Mouse (Mus musculus): ENCODE results near the gene Exo5. TPM values are rescaled to one million over a fixed set of nuclear protein-coding genes. Genes with fewer than 3 reads are reported as not detected.
A peak's percentile ranks its signal among the peaks of the same experiment; 100 is the strongest.

The Exo5 gene
- polyA plus RNA-seq, 3 experiments from 2014 or later, result 28.4 to 30.8 (median 30.0) TPM

DNA sequence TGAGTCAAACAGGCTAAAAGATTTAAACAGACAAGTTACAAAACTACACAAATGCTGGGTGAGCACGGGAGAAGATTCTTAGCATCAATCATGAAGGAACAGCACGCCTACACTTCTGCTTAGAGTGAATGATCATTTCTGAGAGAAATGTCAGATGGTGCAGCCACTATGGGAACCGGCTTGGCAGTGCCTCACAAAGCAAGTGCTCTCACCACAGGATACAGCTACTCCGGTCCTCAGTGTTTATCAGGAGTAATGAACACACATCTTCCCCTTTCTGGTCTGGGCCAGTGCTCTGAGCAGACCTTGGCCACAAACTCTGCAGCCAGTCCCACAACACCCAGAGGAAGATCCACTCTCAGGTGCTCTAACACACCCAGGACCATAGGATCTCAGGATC is 20.3 kb downstream of the Exo5 start:
- ATAC-seq, result no peak

DNA sequence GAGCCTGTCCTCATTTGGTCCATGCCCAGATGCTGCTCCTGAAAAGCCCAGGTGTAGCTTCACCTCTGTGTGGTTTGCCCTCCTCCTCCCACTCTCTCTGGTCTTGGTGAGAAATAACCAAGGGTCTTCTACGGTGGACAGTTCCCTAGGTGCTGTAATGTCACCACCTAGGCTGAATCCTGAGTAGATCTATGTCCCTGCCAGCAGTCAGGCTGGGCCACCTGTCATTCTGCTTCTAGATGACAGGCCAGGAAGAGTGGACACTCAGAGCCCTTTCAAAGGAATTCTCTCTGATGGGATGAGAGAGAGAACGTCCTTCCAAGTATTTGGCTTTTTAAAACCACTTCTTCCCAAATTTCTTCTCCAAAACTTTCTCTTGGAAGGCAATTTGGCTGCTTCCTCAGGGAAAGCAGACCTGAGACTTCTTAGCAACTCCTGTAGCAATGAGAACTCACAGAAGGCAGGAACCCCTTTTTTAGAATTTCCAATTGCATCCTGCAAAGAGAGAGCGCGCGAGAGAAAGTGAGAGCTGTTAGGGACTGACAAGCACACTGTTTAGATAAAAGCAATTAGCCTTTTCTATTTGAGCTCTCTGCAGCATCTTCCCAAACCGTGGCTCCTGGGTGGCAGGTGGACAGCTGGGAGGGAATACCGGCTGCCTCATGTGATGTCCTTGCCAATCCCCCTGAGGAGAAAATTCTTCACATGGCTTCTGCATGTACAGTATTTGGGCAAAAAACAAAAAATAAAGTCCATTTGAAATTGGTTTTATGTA is 28.8 kb downstream of the Exo5 start:
- no peak for ATAC-seq

DNA sequence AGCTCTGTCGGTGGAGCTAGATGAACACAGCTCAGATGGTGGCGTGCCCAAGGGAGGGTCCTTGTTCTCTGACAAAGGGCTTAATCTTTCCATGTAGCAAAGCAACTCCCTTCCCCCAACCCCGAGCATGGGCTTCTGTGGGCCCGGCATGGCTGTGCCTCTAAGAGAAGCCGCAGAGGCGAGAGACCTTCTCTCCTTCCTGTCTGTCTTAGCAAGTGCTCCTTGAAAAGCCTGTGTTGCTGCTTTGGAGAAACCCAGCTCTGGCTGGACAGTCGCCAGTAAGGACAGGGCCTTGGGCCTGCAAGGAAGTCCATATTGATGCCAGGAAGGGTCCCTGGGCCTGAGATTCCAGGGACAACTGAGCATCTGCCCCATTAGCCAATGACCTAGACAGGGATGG is 29.6 kb downstream of the Exo5 start:
- no peak for ATAC-seq

DNA sequence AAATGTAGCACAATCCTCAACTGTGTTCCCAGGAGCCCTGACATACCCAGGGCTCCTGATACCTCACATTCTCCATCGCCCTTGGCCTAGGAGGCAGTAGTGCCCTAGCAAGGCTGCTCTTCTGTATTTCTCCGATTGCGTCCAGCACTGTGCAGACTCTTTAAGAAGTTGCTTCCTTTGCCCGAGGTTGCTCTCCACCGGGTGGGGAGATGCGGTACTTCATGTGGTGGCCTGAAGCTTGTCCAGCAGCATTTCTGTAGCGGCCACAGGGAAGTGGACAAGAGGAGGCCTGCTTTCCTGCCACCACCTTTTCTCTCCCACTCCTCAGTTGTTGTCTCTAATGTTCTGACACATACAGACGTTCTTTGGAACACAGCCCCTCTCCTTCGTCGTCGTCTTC is 30.2 kb downstream of the Exo5 start:
- ATAC-seq, result no peak

DNA sequence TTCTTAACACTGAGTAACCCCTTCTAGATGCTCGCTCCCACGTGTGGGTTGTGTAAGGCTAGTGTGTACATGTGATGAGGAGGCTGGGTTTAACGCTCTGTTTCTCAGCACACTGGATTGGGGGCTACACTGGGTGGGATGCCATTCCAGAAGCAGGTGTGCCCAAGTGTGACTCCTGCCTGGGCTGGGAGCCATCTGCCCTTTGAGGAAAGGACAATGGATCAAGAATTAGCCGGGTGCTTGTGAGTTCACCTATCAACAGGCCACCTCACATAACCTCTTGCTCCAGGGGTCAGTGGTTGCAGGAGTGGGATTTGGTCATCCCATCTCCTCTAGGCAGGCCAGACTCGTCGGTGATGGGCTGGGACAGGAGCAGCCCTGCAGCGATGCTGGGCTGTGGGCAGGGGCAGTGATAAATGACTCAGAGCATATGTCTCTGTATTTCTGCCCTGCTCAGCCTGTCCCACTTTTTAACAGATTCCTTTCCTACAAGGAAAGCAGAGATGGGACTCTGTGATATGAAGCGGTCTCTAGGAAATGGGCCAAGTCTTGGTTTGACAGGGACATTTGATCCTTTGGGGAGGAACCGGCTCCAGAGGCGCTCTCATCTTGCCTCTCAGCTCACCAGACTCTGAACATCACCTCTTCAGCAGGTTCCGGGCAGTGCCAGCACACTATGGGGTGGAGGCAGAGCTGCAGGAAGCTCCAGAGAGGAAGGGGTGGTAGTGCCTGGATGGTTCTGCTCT is 31.0 kb downstream of the Exo5 start:
- ATAC-seq, result no peak

DNA sequence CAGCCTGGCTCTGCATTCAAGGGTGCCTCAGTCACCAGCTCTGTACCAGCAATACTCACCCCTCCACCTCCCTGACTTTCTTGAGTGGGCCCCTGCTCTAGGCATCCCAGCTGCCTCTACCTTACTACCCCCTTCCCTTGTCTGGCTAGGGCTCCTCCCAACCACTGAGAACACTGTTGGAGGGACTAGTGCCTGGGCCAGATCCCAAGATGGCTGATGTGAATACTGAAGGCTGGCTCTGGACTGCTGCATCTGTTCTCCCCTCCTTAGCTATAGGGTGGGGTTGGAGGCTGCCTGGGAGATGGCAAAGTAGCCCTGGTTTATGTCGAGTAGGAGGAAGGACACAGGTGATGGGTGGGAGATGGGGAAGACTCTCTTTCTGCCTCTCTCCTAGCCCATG is 32.3 kb downstream of the Exo5 start:
- no peak for ATAC-seq

DNA sequence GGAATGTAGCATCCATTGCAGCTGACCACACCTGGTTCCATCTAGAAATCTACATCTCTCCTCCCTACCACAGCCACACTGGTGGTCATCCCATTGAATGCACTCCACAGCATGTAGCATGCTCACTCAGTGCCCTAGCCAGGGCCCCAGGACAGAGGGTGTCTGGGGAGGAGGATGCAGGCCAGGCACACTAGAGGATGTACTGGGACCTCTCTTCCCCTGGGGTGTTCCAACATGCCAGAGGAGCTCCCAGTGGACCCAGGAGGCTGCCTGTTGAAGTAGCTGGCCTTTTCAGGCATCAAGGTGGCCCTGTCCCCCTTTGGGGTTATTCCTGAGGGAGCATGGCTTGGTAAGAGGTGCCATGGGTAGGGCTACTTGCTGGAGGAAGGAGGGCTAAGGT is 32.9 kb downstream of the Exo5 start:
- no peak for ATAC-seq

DNA sequence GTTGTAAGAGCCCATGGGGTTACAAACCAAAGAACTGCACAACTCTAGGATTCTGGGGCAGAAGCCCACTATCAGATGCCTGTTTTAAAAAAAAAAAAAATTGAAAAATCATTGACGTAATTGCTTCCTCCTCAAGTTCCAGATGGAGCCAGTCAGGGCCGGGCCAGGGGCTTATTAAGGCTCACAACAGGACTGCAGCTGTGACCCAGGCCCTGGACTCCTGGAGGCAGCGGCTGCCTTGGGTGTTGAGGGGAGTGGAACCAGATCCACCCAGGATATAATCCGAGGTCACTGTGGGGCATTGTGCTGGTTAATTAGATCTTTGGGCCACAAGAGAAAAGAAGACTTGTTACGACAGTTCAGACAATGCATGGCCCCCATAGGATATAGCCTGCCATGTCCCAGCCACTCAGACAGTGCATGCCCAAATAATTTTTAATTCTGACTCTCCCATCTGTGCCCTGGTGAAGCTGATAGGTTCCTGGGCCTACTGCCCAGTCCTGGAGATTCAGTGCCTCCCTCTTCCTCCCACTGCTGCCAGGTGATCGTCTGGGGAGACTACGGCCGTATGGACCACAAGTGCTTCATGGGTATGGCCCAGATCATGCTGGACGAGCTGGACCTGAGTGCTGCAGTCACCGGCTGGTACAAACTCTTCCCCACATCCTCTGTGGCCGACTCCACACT is 33.9 kb downstream of the Exo5 start:
- ATAC-seq, result no peak

DNA sequence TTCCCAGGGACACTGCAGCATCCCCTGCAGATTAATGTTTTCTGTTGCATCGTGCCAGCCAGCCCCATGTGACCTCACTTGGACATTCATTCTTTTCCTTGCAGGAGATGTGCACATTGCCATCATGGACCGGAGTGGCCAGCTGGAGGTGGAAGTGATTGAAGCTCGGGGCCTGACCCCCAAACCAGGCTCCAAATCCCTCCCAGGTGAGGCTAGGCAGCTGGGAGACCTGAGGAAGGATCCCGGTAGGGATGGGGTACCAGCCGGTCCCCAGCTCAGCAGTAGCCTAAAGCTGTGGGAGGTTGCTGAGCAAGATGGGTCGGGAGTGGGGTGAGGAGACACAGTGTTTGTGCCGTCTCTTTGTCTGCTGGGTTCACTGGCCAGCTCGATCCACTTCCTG is 35.9 kb downstream of the Exo5 start:
- no peak for ATAC-seq

DNA sequence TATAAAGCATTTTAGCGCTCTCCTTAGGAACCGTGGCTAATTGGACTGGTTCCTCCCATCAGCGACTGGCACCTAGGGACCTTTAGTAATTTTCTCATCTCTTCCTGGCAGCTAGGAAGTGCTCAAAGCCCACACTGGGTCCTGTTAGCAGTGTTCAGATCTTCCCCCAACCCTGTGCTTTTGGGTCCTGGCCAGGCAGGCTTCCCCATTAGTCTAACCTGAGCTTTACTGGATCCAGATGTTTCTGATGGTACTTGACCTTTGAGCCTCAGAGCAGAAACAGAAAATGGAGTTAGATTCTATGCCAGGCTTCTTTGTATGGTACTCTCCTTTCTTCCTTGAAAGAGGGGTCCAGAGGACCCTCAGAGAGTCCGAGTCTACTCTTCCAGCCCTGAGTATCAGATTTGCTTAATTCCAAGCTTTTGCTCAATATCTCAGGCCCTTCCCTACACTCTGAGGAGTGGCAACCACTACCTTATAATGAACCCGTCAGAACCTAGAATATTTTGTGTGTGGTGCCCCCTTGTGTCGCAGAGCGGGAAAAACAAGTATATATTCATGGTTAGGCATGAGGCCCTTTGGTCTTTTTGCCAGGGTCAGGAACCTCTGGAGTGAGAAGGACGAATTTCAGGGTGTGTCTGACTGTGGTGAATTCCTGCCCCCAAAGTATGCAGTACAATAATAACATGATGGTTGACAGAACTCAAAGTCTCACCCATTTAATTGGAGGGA is 37.3 kb downstream of the Exo5 start:
- no peak for ATAC-seq

DNA sequence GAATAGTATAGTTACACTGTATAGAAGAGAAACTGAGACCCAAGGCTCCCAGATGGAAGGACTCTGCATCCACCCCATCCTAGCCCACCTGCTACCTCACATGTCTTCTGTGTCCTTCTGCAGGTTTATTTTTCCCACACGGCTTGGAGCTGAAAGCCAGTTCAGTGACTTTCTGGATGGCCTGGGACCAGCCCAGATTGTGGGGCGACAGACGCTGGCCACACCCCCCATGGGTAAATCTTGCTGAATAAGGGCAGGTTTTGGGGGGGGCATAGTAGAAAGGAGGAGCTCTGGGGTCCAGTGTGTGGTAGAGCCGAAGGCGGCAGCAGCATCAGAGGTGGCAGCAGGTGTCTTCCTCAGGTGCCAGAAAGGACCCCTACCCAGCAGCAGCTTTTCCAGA is 38.0 kb downstream of the Exo5 start:
- no peak for ATAC-seq

DNA sequence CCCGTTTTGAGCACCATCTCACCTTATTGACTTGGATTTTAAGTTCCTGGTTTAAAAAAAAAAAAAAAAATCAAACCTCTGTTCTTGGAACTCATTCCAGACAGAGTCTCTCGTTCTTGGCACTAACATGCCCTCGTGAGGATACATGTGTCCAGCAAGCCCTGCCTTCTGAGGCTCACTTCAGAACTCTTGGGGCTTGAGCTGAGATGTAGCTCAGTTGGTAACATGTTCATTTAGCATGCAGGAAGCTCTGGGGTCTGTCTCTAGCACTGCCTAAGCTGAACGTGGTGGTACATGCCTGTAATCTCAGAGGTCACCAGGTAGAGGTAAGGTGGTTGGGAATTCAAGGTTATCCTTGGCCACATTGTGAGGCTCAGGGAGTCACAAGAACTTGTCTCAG is 38.7 kb downstream of the Exo5 start:
- no peak for ATAC-seq

DNA sequence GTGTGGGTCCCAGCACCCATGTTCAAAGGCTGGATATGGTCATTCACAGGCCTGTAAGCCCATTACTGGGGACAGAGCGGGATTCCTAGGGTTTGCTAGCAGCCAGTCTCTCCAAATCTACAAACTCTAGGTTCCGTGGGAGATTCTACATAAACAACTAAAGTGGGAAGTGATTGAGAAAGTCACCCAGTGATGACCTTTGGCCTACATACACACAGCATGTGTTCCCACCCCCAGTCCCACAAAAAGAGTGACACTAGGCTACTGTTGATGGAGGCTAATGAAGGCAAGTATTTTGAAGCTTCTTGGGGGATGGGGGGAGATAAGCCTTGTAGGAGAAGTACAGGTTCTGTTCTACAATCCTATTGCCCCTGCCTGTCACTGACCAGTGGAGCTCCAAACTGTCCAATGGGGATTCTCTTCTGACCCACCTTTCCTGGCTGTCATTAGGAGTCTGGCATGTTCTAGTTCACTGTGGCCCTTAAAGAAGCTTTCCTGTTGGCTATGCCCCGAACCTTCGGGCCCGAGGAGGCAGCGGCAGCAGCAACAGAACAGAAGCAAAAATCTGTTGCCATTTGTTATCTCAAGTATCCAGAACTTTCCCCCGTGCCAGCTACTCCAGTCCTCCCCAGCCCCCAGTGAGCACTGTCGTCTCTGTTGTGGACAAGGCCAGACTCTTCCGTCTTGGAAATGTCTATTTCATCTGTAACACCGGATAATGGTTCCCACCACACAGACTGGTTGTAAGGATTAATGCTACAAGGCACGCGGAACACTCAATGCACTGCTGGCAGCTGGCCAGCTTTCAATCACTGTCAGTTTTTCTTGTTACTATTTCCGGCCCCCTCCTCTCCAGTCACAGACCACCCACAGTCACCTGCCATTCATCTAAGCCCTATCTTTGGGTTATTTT is 39.4 kb downstream of the Exo5 start:
- ATAC-seq, result no peak

DNA sequence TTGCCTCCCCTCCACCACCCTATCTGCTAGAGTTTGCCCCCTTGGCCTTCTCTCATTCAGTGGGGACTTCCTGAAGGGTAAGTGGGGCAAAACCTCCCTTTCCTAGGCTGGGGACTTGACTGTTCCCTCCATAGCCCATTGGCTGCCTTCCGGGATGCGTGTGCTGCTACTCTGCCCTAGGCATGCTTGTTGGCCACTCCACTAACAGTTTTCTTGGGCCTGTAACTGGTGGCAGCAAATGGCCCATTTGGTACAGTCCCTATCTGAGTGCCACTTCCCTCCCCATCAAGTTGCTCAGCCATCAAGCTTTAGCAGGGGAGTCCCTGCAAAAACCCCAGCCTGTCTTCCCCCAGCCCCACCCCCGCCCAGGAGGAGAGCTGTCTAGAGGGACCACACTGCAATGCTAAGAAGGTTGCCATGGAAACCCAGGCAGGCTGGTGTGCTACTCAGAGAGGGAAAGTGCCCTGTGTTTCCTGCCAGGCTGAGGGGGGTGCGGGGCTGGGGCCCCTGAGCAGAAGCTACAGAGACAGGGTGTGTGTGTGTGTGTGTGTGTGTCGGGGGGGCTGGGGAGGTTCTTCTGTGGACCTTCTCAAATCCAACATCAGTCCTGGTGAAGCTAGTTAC is 42.7 kb downstream of the Exo5 start:
- ATAC-seq, result peak; percentile 96

DNA sequence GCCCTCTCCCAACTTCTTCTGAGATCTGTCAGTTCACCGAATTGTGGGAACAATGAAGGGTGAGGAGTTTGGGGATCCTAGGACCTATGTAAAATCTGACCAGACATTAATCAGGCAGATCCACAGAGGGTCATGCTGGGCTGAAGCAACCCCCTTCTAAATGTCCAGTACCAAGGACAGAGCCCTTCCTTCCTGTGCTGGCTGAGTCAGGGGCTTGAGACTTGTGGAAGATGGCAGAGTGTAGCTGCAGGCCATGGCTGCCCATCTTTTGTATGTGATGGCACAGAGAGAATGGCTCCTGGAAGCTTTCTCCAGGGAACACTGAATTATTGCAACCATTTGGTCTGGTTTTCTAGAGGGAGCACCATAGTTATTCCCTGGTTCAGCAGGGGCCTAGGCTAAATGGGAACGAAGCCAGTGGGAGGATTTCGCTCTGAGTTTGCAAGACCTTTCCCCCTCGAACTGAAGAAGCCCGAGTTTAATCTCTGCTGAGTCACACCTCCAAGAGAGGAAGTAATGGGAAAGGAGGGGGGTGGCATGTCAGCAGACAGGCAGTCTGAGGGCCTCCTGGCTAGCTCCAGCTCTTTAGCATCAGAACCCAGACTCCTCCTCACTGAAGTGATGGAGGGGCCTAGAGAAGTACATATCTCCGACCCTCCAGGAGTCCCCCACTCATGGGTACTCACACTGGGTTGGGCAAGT is 43.9 kb downstream of the Exo5 start:
- ATAC-seq, result no peak

DNA sequence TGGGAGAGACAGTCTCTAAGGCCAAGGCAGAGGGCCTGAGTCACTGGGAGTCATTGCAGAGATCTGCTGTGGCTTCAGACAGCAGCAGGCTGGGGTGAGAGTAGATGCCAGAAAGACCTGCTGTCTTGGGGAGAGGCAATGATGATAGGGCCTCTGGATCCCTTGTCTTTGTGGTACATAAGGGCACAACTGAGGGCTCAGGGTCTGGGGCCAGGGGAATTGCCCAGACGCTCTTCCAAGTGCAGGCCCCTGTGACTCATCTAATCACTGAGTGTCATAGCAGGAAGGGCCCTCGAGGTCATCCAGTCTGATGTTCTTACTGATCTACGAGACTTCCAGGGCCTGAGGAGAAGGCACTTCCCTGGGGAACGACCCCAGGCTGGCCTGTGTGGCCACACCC is 45.4 kb downstream of the Exo5 start:
- ATAC-seq, result no peak

DNA sequence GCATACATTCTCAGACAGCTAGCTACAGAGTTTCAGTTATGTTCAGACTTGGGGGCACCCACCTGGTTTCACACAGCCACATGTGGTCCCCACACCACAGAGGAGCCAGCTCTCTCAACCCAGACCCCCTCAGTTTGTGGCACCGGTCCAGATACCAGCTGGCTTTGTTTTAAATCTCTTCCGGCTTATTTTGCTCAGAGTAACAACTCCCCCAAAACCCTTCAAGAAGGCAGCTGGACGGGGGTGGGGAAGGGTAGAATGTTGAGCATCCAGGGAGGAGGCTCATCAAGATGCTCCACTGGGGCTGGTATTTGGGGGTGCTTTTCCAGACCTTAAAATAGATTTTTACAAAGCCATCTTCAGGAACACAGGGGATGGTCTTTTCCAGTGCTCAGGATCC is 46.1 kb downstream of the Exo5 start:
- ATAC-seq, result no peak

DNA sequence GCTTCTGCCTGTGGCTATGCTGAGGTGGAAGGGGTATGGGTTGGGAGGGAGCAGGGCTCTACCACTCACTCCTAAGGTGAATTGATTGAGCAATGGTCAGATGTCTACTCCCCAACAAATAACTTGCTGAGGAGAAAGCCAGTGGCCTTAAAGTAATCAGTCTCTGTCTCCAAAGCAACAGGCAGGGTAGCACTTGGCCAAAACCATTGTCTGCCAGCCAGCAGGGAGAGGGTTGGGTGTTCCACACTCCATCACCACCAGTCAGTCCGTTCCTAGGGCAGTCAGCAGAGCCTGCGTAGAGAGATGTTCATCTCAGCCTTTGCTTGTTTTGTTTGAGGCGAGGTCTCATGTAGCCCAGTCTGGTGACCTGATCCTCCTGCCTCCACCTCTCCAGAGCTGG is 48.9 kb downstream of the Exo5 start:
- ATAC-seq, result no peak

Measured in inflammation-experienced regulatory T-cells, adult 6 months (primary cell).